Comparison of ENCODE assay signal across 9 mouse cellular contexts in the genomic region with DNA sequence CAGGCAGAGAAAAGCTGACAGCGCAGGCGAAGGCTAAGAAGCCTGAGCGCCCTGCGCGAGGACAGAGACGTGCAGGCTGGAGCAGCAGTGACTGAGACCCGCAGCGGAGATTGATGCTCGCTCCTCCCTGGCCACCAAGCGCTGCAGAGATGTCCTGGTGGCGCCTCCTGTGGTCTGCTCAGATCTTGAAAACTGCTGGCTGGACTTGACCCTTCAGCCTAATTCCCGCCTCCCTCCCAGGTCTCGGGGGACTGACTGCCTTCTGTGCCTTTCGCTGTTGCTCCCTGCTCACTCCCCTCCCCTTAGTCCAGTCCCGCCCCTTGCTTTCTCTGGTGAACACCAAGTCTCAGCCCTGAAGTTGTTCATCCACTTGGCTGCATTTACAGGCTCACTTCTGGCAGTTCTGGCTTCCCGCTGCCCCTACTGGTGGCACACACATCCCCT. TPM values are rescaled to one million over a fixed set of nuclear protein-coding genes. Genes with fewer than 3 reads are reported as not detected.
DNase-seq lines count a peak whose midpoint lies in the region; TF ChIP-seq lines count a peak whose summit lies in the region.
"Had no signal": no experiment of that assay in that cellular context is flagged by ENCODE, and none has a peak within 500 bp of the region (broad histone marks: within the 10 kb centered on the region; RNA-seq: fewer than 3 reads in every experiment).

Gene Sphkap (minus strand): TSS at position 180 of the 444 bp plus-strand sequence.

- no peaks in the 10 kb centered on the region for H3K9me3 ChIP-seq in ES-Bruce4 (replicated peaks; ENCODE audit: control insufficient read depth, insufficient read depth, low read length, poor library complexity, severe bottlenecking)

- H3K4me3 ChIP-seq in ES-Bruce4 (ENCODE audit: low read depth, low read length): peak within 1 kb of the TSS; percentile 40

- no peak for TF ChIP-seq POLR2A in ES-Bruce4 (IDR thresholded peaks at IDR 0.05; ENCODE audit: insufficient read depth, low read length)

- H3K27me3 ChIP-seq in ES-Bruce4 (ENCODE audit: control insufficient read depth, insufficient read depth, low read length, poor library complexity, severe bottlenecking): no peaks in the 10 kb centered on the region

- no peaks in the 10 kb centered on the region for H3K36me3 ChIP-seq in ES-Bruce4 (ENCODE audit: control insufficient read depth, insufficient read depth, low read length, poor library complexity, severe bottlenecking)
- H3K36me3 ChIP-seq: G1E had no signal

- DNase-seq in cerebellum, adult 8-10 months: peak; percentile 84
- peak; percentile 37 for DNase-seq in forelimb bud, embryonic 11.5 days (ENCODE audit: low read depth, low spot score)
- peak; percentile 25 for DNase-seq in heart, postnatal 25 days (ENCODE audit: low spot score)
- peak in 1 of 2 experiments; percentile 50 for DNase-seq in layer of hippocampus, postnatal 25 days (ENCODE audit: extremely low spot score in 1 of 2, low spot score in 1 of 2)
- DNase-seq in lung, postnatal 25 days (ENCODE audit: low spot score): peak; percentile 8
- DNase-seq in right cerebral cortex, postnatal 10 days (ENCODE audit: low spot score in 2 of 2): peak; percentile 65 to 74
- DNase-seq in urinary bladder, postnatal 10 days (ENCODE audit: low spot score): no peak

- TF ChIP-seq CTCF in ES-Bruce4 (IDR thresholded peaks at IDR 0.05; ENCODE audit: low read depth, low read length): no peak

- TF ChIP-seq EP300 in ES-Bruce4 (IDR thresholded peaks at IDR 0.05; ENCODE audit: insufficient read depth, low read depth, low read length): no peak

- H3K9ac ChIP-seq in ES-Bruce4 (ENCODE audit: low read depth, poor library complexity, severe bottlenecking): no peak within 1 kb of the TSS

- H3K4me1 ChIP-seq in ES-Bruce4 (ENCODE audit: control insufficient read depth, insufficient read depth, low read length): no peaks in the 10 kb centered on the region

- H3K27ac ChIP-seq in ES-Bruce4 (ENCODE audit: insufficient read depth, low read length): no peak within 1 kb of the TSS

- intact Hi-C loops in heart, postnatal 25 days (cut with DNase I): loop anchor here (10.0 kb wide), 1 partner anchor 307 kb away; no protein-coding TSS in a partner anchor

RNA-seq across cellular contexts. Expression of gene Sphkap, which starts in this region (rescaled TPM):
- not detected in 2 replicates for polyA plus RNA-seq in ES-Bruce4 (2011; ENCODE audit: insufficient read depth, insufficient read length, low read depth, missing spikeins)
- total RNA-seq in heart, postnatal 25 days (2021): 1 to 10 TPM in 1 of 2 experiments, under 1 TPM in 1; 0.60 to 1.8 TPM
- total RNA-seq in layer of hippocampus, postnatal 25 days (2021): 100 to 1,000 TPM; 209 to 253 TPM
- polyA plus RNA-seq: G1E had no signal

Comparison
In these comparisons a context has a peak if more than half of its experiments do, and no peak if none do; other contexts are left out.
1. RNA of gene Sphkap (total RNA-seq): 209 to 253 TPM in layer of hippocampus, postnatal 25 days; 0.60 to 1.8 TPM in heart, postnatal 25 days; every median in the first group is over 10 times any median in the second.